Mouse (Mus musculus) C2C12 (cell line): ENCODE results near the gene Tcf12. TPM values are rescaled to one million over a fixed set of nuclear protein-coding genes. Genes with fewer than 3 reads are reported as not detected.

Experiments used
- H3K27me3 ChIP-seq: one replicate; pipeline ENCODE4 v1.6.1; 2011; ENCODE audit not compliant: control insufficient read depth, insufficient read depth, insufficient read length
- H3K36me3 ChIP-seq: one replicate; pipeline ENCODE4 v1.6.1; 2011; ENCODE audit not compliant: control insufficient read depth, insufficient read depth
- H3K4me3 ChIP-seq: one replicate; pipeline ENCODE4 v1.5.1; 2011; ENCODE audit warnings: mild to moderate bottlenecking, control low read depth; ENCODE audit not compliant: poor library complexity, insufficient read depth, severe bottlenecking
- H3K79me2 ChIP-seq: one replicate; pipeline ENCODE4 v1.6.1; 2011; ENCODE audit not compliant: control insufficient read depth, insufficient read depth
- H3K79me3 ChIP-seq: one replicate; pipeline ENCODE4 v1.6.1; 2011; ENCODE audit warnings: low read depth, control low read depth
- H3ac ChIP-seq: one replicate; pipeline ENCODE3; 2011; ENCODE audit warnings: low read depth; ENCODE audit not compliant: control insufficient read depth, insufficient read length
- CEBPB ChIP-seq: IDR thresholded peaks from one replicate; pipeline ENCODE4 v1.6.1; 2011; ENCODE audit warnings: low read depth, mild to moderate bottlenecking, control low read depth, moderate library complexity
- CTCF ChIP-seq: IDR thresholded peaks from one replicate; pipeline ENCODE4 v1.5.1; 2011; ENCODE audit not compliant: control insufficient read depth, insufficient read depth, insufficient read length
- FOSL1 ChIP-seq: IDR thresholded peaks from one replicate; pipeline ENCODE4 v1.8.0; 2011; ENCODE audit warnings: mild to moderate bottlenecking, low read length; ENCODE audit not compliant: poor library complexity, insufficient read depth, severe bottlenecking
- MAX ChIP-seq: IDR thresholded peaks from one replicate; pipeline ENCODE4 v1.6.1; 2011; ENCODE audit warnings: mild to moderate bottlenecking, control low read depth
- MYOD1 ChIP-seq: IDR thresholded peaks from one replicate; pipeline ENCODE4 v1.6.1; 2011; ENCODE audit warnings: low read depth; ENCODE audit not compliant: control insufficient read depth, insufficient read length
- MYOG ChIP-seq: IDR thresholded peaks from one replicate; pipeline ENCODE4 v1.6.1; 2011; ENCODE audit not compliant: control insufficient read depth, insufficient read length; ENCODE audit errors: extremely low read depth
- USF1 ChIP-seq: IDR thresholded peaks from one replicate; pipeline ENCODE4 v1.6.1; 2011; ENCODE audit warnings: low read depth, mild to moderate bottlenecking, control low read depth, moderate library complexity
- microRNA-seq: library from miRNA; unstranded; fragments of <30 nt; microRNA quantifications from one replicate; pipeline ENCODE4, GENCODE M21; 2019; ENCODE audit warnings: borderline microRNAs expressed
- polyA plus RNA-seq: library from polyadenylated mRNA; unstranded; fragments of >200 nt; fragmentation: generic; extraction: Trizol; gene quantifications from one replicate; pipeline ENCODE4 v1.2.1, GENCODE M21; 2012; ENCODE audit warnings: missing spikeins

The Tcf12 gene
- polyA plus RNA-seq, 1 experiment = 26.2 TPM

DNA sequence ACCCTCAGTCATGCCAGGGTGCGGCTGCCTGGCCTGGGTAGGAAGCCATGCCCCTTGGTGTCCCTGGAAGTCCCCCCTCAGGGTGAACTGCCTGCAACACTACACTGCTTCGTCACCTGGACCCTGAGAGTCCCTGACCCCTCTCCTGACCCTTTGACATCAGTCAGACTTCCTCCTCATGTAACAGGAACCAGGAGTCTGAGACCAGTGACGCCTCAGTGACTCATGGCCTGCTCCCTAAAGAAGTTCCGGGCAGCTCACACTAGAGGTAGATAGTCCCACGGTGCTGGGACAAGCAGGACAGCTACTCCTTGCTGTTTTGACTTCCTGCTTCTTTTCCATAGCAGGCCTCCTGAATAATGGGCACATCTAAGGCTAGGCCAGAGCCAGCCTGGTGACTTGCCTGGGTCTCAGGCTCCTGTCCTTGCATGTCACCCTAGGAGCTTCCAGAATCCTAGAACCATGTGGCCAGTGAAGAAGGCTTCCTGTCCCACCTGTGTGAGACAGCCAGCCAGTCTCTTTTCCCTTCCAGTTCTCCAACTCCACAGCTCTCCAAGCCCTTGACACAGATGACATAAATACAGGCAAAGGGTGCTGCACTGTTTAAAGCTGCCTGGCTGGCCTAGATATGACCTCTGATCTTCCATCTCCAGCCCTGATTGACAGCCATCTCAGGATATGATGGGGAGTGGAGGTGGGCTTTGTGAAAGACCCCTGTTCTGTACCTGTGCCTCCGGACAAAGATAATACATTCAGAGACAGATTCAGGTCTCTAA, 305.8 kb downstream of the Tcf12 start:
- Histone ChIP-seq H3ac (no peak overlapping the region), H3K79me2 (no peaks in the 10 kb centered on the region), H3K79me3 (no peaks in the 10 kb centered on the region), H3K4me3 (no peak overlapping the region), H3K36me3 (no peaks in the 10 kb centered on the region), H3K27me3 (no peaks in the 10 kb centered on the region)
- TF ChIP-seq USF1 = no peak
- no peak for TF ChIP-seq FOSL1
- no peak for TF ChIP-seq MAX
- TF ChIP-seq MYOG = no peak
- TF ChIP-seq CEBPB = no peak
- TF ChIP-seq MYOD1 = no peak
- no peak for TF ChIP-seq CTCF

GRCm38 (mm10) chr9:71804116-71804515, 307.6 kb downstream of the Tcf12 start:
- no peaks in the 10 kb centered on the region for H3K79me3 ChIP-seq
- no peak overlapping the region for H3ac ChIP-seq
- no peaks in the 10 kb centered on the region for H3K79me2 ChIP-seq
- H3K4me3 ChIP-seq = no peak overlapping the region
- no peak for TF ChIP-seq MYOG
- TF ChIP-seq FOSL1 = no peak
- no peak for TF ChIP-seq USF1
- TF ChIP-seq CEBPB = no peak
- TF ChIP-seq CTCF = no peak
- no peaks in the 10 kb centered on the region for H3K27me3 ChIP-seq
- H3K36me3 ChIP-seq = no peaks in the 10 kb centered on the region

- H3K36me3 ChIP-seq = no peaks in the 10 kb centered on the region
- no peak overlapping the region for H3K4me3 ChIP-seq
- H3K79me3 ChIP-seq = no peaks in the 10 kb centered on the region
- H3K27me3 ChIP-seq = no peaks in the 10 kb centered on the region
- TF ChIP-seq MAX = no peak
- no peak for TF ChIP-seq USF1
- no peak for TF ChIP-seq CEBPB
- no peak for TF ChIP-seq CTCF
- TF ChIP-seq FOSL1 = no peak
- no peak for TF ChIP-seq MYOD1
- no peak for TF ChIP-seq MYOG
- H3ac ChIP-seq = no peak overlapping the region
- no peaks in the 10 kb centered on the region for H3K79me2 ChIP-seq
Observed at GRCm38 (mm10) chr9:71803281-71803680, 308.4 kb downstream of the Tcf12 start.

- no peak overlapping the region for H3K4me3 ChIP-seq
- H3K79me2 ChIP-seq = no peaks in the 10 kb centered on the region
- TF ChIP-seq MYOG = no peak
- TF ChIP-seq CEBPB = no peak
- no peak for TF ChIP-seq CTCF
- TF ChIP-seq USF1 = no peak
- no peak for TF ChIP-seq FOSL1
- no peak for TF ChIP-seq MYOD1
- TF ChIP-seq MAX = no peak
- no peaks in the 10 kb centered on the region for H3K79me3 ChIP-seq
- no peaks in the 10 kb centered on the region for H3K27me3 ChIP-seq
- H3ac ChIP-seq = no peak overlapping the region
- H3K36me3 ChIP-seq = no peaks in the 10 kb centered on the region
Observed at GRCm38 (mm10) chr9:71799598-71799997, 312.1 kb downstream of the Tcf12 start.

GRCm38 (mm10) chr9:71798176-71798575, 313.5 kb downstream of the Tcf12 start:
- no peak overlapping the region for H3K4me3 ChIP-seq
- H3ac ChIP-seq = no peak overlapping the region
- no peaks in the 10 kb centered on the region for H3K27me3 ChIP-seq
- H3K36me3 ChIP-seq = no peaks in the 10 kb centered on the region
- no peak for TF ChIP-seq FOSL1
- TF ChIP-seq USF1 = no peak
- no peak for TF ChIP-seq MAX
- no peak for TF ChIP-seq MYOD1
- TF ChIP-seq MYOG = no peak
- TF ChIP-seq CEBPB = no peak
- no peak for TF ChIP-seq CTCF
- H3K79me2 ChIP-seq = no peaks in the 10 kb centered on the region
- H3K79me3 ChIP-seq = no peaks in the 10 kb centered on the region

Small RNAs within 50 kb of the gene (microRNA-seq; reads per million reads assigned to microRNA genes)
- gene Gm27450 = not detected

Other genes with a start within 250 kb of the Tcf12 start
- 4.7 TPM for gene Zfp280d, start 163.0 kb upstream of the Tcf12 start, polyA plus RNA-seq